ENCODE assay signal across 17 mouse cellular contexts in the genomic region with DNA sequence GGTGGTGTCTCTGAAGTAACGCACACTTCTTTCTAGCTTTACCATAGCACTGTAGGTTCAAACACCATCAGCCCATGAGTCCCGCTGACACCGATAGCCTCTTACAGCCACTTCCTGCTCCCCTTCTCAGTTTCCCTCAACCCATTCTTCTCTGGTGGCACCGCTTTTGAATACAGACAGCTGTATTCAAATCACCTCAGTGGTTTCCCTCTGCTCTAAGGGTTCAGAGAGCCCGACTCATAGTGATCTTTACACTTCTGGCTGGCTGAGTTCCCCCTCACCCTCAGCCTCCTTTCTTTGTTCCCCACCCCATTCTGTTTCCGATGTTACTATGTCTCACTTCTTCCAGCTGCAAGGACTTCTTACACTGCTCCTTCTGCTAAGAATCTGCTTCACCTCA. TPM values are rescaled to one million over a fixed set of nuclear protein-coding genes. Genes with fewer than 3 reads are reported as not detected.
"Had no signal": no experiment of that assay in that cellular context is flagged by ENCODE, and none has a peak within 500 bp of the region (broad histone marks: within the 10 kb centered on the region; RNA-seq: fewer than 3 reads in every experiment).

No protein-coding gene starts in this region.

- DNase-seq: liver, postnatal 0 days; lung, adult 2 months; lung, postnatal 14 days; lung, postnatal 36 days; right cerebral cortex, postnatal 14 days; thymus, adult 18-20 months; thymus, postnatal 14 days; thymus, postnatal 36 days had no signal

- ATAC-seq: liver, postnatal 0 days; lung, postnatal 0 days; midbrain, embryonic 13.5 days; midbrain, embryonic 15.5 days had no signal

RNA-seq across cellular contexts. Expression of gene Casr, which starts 21.1 kb away (rescaled TPM):
- total RNA-seq: megakaryocyte progenitor cell, adult 5-6 weeks; monocyte, adult 5-6 weeks; neutrophil, adult 5-6 weeks had no signal
- polyA plus RNA-seq: macrophage; neural tube, embryonic 12.5 days; neural tube, embryonic 14.5 days had no signal
